Mouse (Mus musculus): ENCODE data around the gene Ahdc1.

DNA sequence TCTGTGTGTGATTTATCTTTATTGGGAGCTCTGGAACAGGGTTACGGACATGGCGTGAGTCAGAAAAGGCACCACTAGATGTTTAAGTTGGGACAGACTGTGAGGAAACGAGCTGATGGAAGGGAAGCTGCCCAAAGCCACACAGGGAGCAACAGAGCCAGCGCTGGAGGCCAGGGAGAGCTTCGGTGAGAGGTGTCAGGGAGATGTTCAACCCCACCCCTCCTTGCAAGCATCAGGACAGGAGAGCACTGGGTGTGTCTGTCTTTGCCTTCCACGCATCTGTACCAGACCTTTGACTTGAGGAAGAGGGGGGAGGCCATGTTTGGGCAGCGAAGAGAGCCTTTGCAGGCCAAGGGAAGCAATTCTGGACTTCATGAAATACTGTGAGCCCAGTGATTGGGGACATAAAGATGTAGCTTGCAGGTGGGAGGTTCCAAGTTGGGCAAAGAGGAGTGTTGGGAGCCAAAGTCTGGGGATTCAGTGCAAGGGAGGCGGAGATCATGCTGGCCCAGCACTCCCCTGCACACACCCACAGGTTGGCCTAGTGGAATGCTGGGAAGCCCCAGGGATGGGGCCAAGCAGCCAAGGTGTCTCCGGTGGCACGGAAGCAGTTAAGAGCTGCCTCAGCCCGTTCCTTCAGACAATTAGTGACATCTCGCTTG, 35.8 kb downstream of the Ahdc1 start:
- TF ChIP-seq POLR2A (IDR thresholded peaks at IDR 0.05; ENCODE audit: borderline replicate concordance, extremely low read depth, low read depth, low read length) (no peak), CTCF (IDR thresholded peaks at IDR 0.05; ENCODE audit: insufficient read depth, low read length) (no peak)

Data from lung, adult 2 months (tissue).